Mouse (Mus musculus) thymus, adult 2 months (tissue): ENCODE measurements around the gene Map1lc3b.

Experiments used
- CTCF ChIP-seq: fragments of 200-500 bp; IDR thresholded peaks from 2 replicates; pipeline ENCODE4 v1.5.1; 2012; ENCODE audit warnings: mild to moderate bottlenecking, control low read depth, low read length, moderate library complexity, borderline replicate concordance; ENCODE audit not compliant: control insufficient read depth, poor library complexity, insufficient read depth; ENCODE audit errors: extremely low read depth
- POLR2A ChIP-seq: fragments of 200-500 bp; IDR thresholded peaks from 2 replicates; pipeline ENCODE4 v1.6.1; 2012; ENCODE audit warnings: mild to moderate bottlenecking, low read length, control low read depth, moderate library complexity; ENCODE audit not compliant: control insufficient read depth, poor library complexity, insufficient read depth; ENCODE audit errors: extremely low read depth

- TF ChIP-seq POLR2A (no peak), CTCF (no peak)
Measured at GRCm38 (mm10) chr8:121643384-121643783, 53.2 kb downstream of the Map1lc3b start.
